Mouse (Mus musculus) limb, embryonic 10.5 days (tissue): ENCODE data around the gene Tmem132d. TPM values are rescaled to one million over a fixed set of nuclear protein-coding genes. Genes with fewer than 3 reads are reported as not detected.
A peak's percentile ranks its signal among the peaks of the same experiment; 100 is the strongest.

Experiments
- DNase-seq: peaks from one replicate; pipeline ENCODE4 v3.0.0-alpha.2; 2017; ENCODE audit warnings: low spot score
- H3K27ac ChIP-seq: fragments of 300-500 bp; sonication (generic); 2 replicates; pipeline ENCODE4 v1.5.1; 2016; ENCODE audit warnings: mild to moderate bottlenecking
- H3K27me3 ChIP-seq: fragments of 300-500 bp; sonication (generic); 2 replicates; pipeline ENCODE4 v1.6.1; 2016; ENCODE audit warnings: low read depth, mild to moderate bottlenecking; ENCODE audit not compliant: poor library complexity, severe bottlenecking
- H3K36me3 ChIP-seq: fragments of 300-500 bp; sonication (generic); 2 replicates; pipeline ENCODE4 v1.6.1; 2016; ENCODE audit warnings: mild to moderate bottlenecking, moderate library complexity
- H3K4me1 ChIP-seq: fragments of 300-500 bp; sonication (generic); 2 replicates; pipeline ENCODE4 v1.6.1; 2016
- H3K4me3 ChIP-seq: fragments of 300-500 bp; sonication (generic); 2 replicates; pipeline ENCODE4 v1.5.1; 2016; ENCODE audit warnings: mild to moderate bottlenecking, moderate library complexity
- H3K9me3 ChIP-seq: fragments of 300-500 bp; sonication (generic); replicated peaks from 2 replicates; pipeline ENCODE4 v1.6.1; 2016; ENCODE audit warnings: mild to moderate bottlenecking
- WGBS: fragments of 180-500 bp; shearing (Covaris S2); methylation state at CpG from one replicate; pipeline ENCODE4 v1.1.7; 2016; 5-methylcytosine and 5-hydroxymethylcytosine counted together
- polyA plus RNA-seq: library from polyadenylated mRNA; unstranded; fragments of >200 nt; fragmentation: Nextera tagmentation; extraction: Ambion mirVana; gene quantifications from 2 replicates; pipeline ENCODE4 v1.2.1, GENCODE M21; 2016

Gene Tmem132d
- polyA plus RNA-seq, 1 experiment from 2014 or later: 1.2 TPM

DNA sequence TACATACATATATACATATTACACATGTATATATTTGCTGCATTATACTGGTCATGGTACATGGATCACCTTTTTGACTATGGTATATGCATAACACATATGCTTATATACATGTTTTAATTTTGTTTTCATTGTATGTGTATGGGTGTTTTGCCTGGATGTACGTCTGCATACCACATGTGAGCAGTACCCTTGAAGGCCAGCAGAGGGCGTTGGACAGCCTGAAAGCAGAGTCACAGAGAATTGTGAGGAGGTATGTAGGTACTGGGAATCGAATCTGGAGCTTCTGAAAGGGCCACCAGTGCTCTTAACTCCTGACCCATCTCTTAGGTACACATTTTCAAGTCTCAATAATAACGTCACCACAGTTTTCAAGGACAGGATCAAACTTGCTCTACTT is 43.2 kb downstream of the Tmem132d start:
- no peaks in the 10 kb centered on the region for H3K27me3 ChIP-seq
- no peak overlapping the region for H3K4me3 ChIP-seq
- peaks cover 20% of the 10 kb centered on the region for H3K4me1 ChIP-seq
- WGBS: 59% methylated on average over 4 of the region's 4 CpGs
- no peaks in the 10 kb centered on the region for H3K36me3 ChIP-seq
- peak; percentile 37 for DNase-seq
- no peaks in the 10 kb centered on the region for H3K9me3 ChIP-seq
- no peak overlapping the region for H3K27ac ChIP-seq

DNA sequence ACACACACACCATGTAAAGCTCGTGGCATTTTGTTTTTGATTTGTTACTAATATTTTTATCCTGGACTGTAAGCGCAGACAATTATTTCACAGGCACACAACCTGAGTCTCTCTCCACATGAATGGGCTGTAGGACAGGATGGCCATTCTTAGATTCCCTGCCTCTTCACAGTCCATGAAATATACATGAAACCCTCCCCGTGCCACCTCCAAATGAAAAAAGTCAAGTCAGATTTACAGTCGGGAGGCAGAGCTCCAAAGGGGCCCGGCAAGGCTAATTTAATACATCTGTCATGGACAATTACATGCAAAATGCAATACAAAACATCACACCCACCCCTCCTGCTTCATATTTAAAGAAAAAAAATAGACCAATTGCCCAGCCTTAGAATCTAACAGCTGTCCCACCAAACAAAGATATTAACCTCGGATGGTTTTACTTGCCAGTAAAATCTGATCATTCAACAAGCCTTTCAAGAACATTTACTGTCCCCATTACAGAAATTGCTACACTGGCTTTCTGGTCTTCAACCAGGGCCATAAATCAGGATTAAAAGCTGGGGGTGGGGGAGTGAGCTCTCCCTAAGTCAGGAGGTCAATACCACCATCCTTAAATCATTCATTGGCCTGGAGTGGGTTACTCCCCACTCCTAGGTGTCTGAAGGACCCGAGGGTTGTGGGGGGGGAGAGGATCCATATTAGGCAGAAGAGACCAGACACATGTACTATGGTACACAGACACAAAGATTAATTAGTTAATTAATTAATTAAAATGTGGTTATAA is 44.3 kb downstream of the Tmem132d start:
- Histone ChIP-seq H3K27me3 (no peaks in the 10 kb centered on the region), H3K4me1 (peaks cover 20% of the 10 kb centered on the region), H3K27ac (no peak overlapping the region), H3K36me3 (no peaks in the 10 kb centered on the region), H3K9me3 (no peaks in the 10 kb centered on the region), H3K4me3 (no peak overlapping the region)
- 27% methylated on average over 7 of the region's 7 CpGs for WGBS
- DNase-seq: peak; percentile 46

- H3K27me3 ChIP-seq: no peaks in the 10 kb centered on the region
- 89% methylated on average over 3 of the region's 3 CpGs for WGBS
- no peaks in the 10 kb centered on the region for H3K36me3 ChIP-seq
- no peak overlapping the region for H3K4me3 ChIP-seq
- H3K27ac ChIP-seq: no peak overlapping the region
- H3K9me3 ChIP-seq: no peaks in the 10 kb centered on the region
- no peak for DNase-seq
- H3K4me1 ChIP-seq: peaks cover 6% of the 10 kb centered on the region
Observed at GRCm38 (mm10) chr5:128369814-128370213, 63.1 kb downstream of the Tmem132d start.

- no peaks in the 10 kb centered on the region for H3K36me3 ChIP-seq
- H3K4me3 ChIP-seq: no peak overlapping the region
- no peak for DNase-seq
- WGBS: 95% methylated on average over 7 of the region's 7 CpGs
- no peaks in the 10 kb centered on the region for H3K9me3 ChIP-seq
- H3K4me1 ChIP-seq: peaks cover 6% of the 10 kb centered on the region
- no peaks in the 10 kb centered on the region for H3K27me3 ChIP-seq
- H3K27ac ChIP-seq: no peak overlapping the region
Observed at GRCm38 (mm10) chr5:128369111-128369510, 63.8 kb downstream of the Tmem132d start.

DNA sequence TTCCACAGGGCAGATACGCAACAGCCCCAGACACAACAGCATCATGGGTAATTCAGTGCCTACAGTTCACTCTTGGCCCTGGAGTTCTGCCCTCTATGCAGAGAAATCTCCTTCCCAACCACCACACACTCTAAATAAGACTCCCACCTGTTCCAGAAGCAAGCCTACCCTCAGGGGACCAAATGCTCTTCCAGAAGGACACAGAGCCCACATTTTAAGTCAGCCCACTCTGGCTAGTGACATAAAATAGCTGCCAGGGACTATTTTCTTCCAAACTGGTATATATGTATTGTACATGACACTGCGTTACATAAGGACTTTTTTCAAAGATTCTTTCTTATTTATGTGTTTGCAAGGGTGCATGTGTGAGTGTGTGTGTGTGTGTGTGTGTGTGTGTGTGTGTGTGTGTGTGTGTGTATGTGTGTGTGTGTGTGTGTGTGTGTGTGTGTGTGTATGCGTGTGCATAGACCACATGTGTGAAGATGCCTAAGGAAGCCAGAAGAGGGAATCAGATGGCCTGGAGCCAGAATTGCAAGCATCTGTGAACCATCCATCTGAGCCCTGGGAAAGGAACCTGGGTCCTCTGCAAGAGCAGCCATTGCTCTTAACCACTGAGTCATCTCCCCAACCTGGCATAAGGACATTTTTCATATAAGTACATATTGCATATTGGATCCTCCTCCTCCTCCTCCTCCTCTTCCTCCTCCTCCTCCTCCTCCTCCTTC is 67.5 kb downstream of the Tmem132d start:
- Histone ChIP-seq H3K36me3 (no peaks in the 10 kb centered on the region), H3K4me3 (no peak overlapping the region), H3K27me3 (no peaks in the 10 kb centered on the region), H3K27ac (no peak overlapping the region), H3K4me1 (peaks cover 12% of the 10 kb centered on the region), H3K9me3 (no peaks in the 10 kb centered on the region)
- no peak for DNase-seq
- 90% methylated on average over 3 of the region's 3 CpGs for WGBS

- DNase-seq: no peak
- Histone ChIP-seq H3K4me1 (peaks cover 6% of the 10 kb centered on the region; the same call in 1 of the 2 replicates), H3K27ac (no peak overlapping the region), H3K27me3 (no peaks in the 10 kb centered on the region), H3K36me3 (no peaks in the 10 kb centered on the region), H3K9me3 (no peaks in the 10 kb centered on the region), H3K4me3 (no peak overlapping the region)
- 69% methylated on average over 23 of the region's 23 CpGs for WGBS
Observed at GRCm38 (mm10) chr5:128360946-128361675, 71.8 kb downstream of the Tmem132d start.

GRCm38 (mm10) chr5:128348835-128349234 is 84.0 kb downstream of the Tmem132d start:
- DNase-seq: peak; percentile 47
- Histone ChIP-seq H3K4me3 (no peak overlapping the region), H3K27ac (no peak overlapping the region), H3K4me1 (peaks cover 7% of the 10 kb centered on the region), H3K9me3 (no peaks in the 10 kb centered on the region), H3K27me3 (no peaks in the 10 kb centered on the region), H3K36me3 (no peaks in the 10 kb centered on the region)
- WGBS: 33% methylated on average over 2 of the region's 2 CpGs

DNA sequence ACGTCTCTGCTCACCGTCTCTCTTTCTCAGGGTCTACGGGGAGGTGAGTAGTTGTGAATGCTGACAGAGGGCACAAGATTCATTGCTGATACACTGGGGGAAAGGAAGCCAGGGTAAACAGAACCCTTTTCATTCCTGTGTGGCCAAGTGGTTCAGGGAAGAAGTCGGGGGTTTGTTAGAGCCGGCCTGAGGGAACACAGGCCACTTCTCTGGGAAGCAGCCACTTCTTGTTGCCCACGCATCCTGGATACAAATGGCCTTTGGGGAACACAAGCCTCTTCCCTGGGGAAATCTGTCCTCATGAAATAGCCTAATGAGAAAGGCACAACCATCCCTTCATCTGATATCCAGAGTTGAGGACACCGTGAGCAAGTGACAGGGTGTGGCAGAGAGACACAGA is 96.0 kb downstream of the Tmem132d start:
- Histone ChIP-seq H3K4me3 (no peak overlapping the region), H3K27me3 (no peaks in the 10 kb centered on the region), H3K36me3 (no peaks in the 10 kb centered on the region), H3K27ac (no peak overlapping the region), H3K9me3 (no peaks in the 10 kb centered on the region), H3K4me1 (peaks cover 13% of the 10 kb centered on the region)
- no peak for DNase-seq
- 76% methylated on average over 7 of the region's 7 CpGs for WGBS

DNA sequence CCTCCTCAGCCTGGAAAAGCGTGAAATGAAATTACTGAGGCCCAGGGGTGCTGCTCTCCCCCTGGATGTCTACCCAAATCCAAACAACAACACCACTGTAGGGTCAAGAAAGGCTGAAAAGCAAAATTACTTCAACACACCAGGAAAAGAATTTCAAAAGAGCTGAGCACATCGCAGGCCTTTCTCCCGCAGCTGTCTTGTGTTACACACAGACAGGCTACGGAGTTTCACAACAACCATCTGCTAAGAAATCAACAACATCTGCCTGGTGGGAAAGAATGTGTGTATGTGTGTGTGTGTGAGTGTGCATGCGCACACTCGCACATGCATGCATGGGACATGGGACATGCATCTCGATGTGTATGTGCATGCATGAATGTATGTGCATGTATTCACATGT is 100.1 kb downstream of the Tmem132d start:
- Histone ChIP-seq H3K27me3 (no peaks in the 10 kb centered on the region), H3K36me3 (no peaks in the 10 kb centered on the region), H3K9me3 (no peaks in the 10 kb centered on the region), H3K27ac (no peak overlapping the region), H3K4me3 (no peak overlapping the region), H3K4me1 (peaks cover 13% of the 10 kb centered on the region)
- WGBS: 87% methylated on average over 7 of the region's 7 CpGs
- DNase-seq: no peak

DNA sequence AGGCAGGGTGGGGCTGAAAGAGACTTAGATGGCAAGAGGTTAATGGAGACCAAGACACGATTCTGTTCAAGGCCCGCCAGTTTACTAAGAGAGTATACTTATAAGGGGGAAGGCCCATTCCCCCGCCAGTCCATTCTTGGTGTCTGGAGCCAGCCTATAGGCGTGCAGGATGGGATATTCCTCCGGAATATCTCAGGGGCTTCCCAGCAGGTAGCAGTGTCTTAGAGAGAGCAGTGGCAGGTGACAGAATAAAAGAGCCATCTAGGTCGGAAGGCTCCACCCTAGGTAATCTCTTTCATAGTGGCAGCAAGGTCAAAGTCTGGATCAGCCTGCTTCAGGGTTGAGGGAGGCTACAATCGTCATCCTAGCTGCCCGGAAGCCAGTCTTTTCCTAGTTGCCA is 102.5 kb downstream of the Tmem132d start:
- DNase-seq: no peak
- Histone ChIP-seq H3K4me3 (no peak overlapping the region), H3K27ac (no peak overlapping the region), H3K4me1 (peaks cover 13% of the 10 kb centered on the region), H3K36me3 (no peaks in the 10 kb centered on the region), H3K9me3 (no peaks in the 10 kb centered on the region), H3K27me3 (no peaks in the 10 kb centered on the region)
- WGBS: 89% methylated on average over 8 of the region's 8 CpGs

GRCm38 (mm10) chr5:128302387-128302786 is 130.5 kb downstream of the Tmem132d start:
- Histone ChIP-seq H3K9me3 (no peaks in the 10 kb centered on the region), H3K27ac (no peak overlapping the region), H3K36me3 (no peaks in the 10 kb centered on the region), H3K27me3 (no peaks in the 10 kb centered on the region), H3K4me1 (no peaks in the 10 kb centered on the region), H3K4me3 (no peak overlapping the region)
- no peak for DNase-seq
- 86% methylated on average over 2 of the region's 2 CpGs for WGBS

GRCm38 (mm10) chr5:128291191-128291590 is 141.7 kb downstream of the Tmem132d start:
- 68% methylated on average over 2 of the region's 2 CpGs for WGBS
- H3K27me3 ChIP-seq: no peaks in the 10 kb centered on the region

GRCm38 (mm10) chr5:128273255-128273654 is 159.6 kb downstream of the Tmem132d start:
- 22% methylated on average over 6 of the region's 6 CpGs for WGBS
- no peaks in the 10 kb centered on the region for H3K36me3 ChIP-seq

More at GRCm38 (mm10) chr5:128291191-128291590, 141.7 kb downstream of the Tmem132d start:
- Histone ChIP-seq H3K9me3 (no peaks in the 10 kb centered on the region), H3K4me1 (peaks cover 12% of the 10 kb centered on the region), H3K36me3 (no peaks in the 10 kb centered on the region), H3K27ac (no peak overlapping the region), H3K4me3 (no peak overlapping the region)
- DNase-seq: no peak

More at GRCm38 (mm10) chr5:128273255-128273654, 159.6 kb downstream of the Tmem132d start:
- Histone ChIP-seq H3K4me3 (no peak overlapping the region), H3K9me3 (no peaks in the 10 kb centered on the region), H3K27ac (0 out of 2 replicates have a peak overlapping the region, but pooled peaks have one; percentile 4), H3K4me1 (peaks cover 21% of the 10 kb centered on the region), H3K27me3 (no peaks in the 10 kb centered on the region)
- DNase-seq: peak; percentile 36
